Mouse (Mus musculus): ENCODE data around the gene 4930563M21Rik. TPM values are rescaled to one million over a fixed set of nuclear protein-coding genes. Genes with fewer than 3 reads are reported as not detected.
"Not testable (repeated sequence)": the region's sequence is repeated elsewhere in the genome, so short reads cannot be mapped to it uniquely, and the experiment has no call there.

The 4930563M21Rik gene
- not detected in 2 replicates for polyA plus RNA-seq (2012; rRNA removed)

DNA sequence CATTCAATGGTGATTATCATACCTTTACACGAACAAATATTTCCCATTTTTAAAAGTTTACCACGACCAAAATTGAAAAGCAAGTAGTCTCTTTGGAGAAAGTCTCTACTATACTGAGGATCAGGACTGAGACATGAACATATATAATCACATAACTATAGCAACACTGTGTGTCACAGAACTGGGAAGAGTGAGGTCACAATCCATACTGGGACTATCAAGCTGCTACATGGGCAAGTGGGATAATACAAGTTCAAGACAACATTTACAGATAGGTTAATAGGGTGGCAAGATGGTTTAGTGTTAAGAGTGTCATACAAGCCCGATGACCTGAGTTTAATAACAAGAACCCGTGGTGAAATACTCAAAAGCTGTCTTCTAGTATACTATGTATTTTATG lies at the start of gene 4930563M21Rik:
TSS of gene 4930563M21Rik (minus strand) at position 101 of the 400 bp plus-strand sequence.
- Histone ChIP-seq H3K27me3 (ENCODE audit: control insufficient read depth, insufficient read depth, low read length) (no peaks in the 10 kb centered on the region), H3K4me3 (replicated peaks; ENCODE audit: insufficient read depth, low read depth, low read length) (no peak within 1 kb of the TSS), H3K27ac (ENCODE audit: insufficient read depth, low read length) (no peak within 1 kb of the TSS), H3K4me1 (ENCODE audit: control insufficient read depth, insufficient read depth, low read length) (no peaks in the 10 kb centered on the region)
- DNase-seq = no peak
- 80% methylated on average over 4 of the region's 4 CpGs for WGBS
- TF ChIP-seq CTCF (IDR thresholded peaks at IDR 0.05; ENCODE audit: borderline replicate concordance, insufficient read depth, low read depth, low read length) = no peak
- no peak for TF ChIP-seq POLR2A (IDR thresholded peaks at IDR 0.05; ENCODE audit: borderline replicate concordance, insufficient read depth, low read length)

GRCm38 (mm10) chr9:56056147-56056546 lies 45.8 kb upstream of the 4930563M21Rik start:
- H3K4me1 ChIP-seq (ENCODE audit: control insufficient read depth, insufficient read depth, low read length) = peaks cover 3% of the 10 kb centered on the region; the same call in 1 of the 2 replicates
- no peak overlapping the region for H3K27ac ChIP-seq (ENCODE audit: insufficient read depth, low read length)
- no peaks in the 10 kb centered on the region for H3K27me3 ChIP-seq (ENCODE audit: control insufficient read depth, insufficient read depth, low read length)
- H3K4me3 ChIP-seq (replicated peaks; ENCODE audit: insufficient read depth, low read depth, low read length) = no peak overlapping the region
- DNase-seq = no peak
- no peak for TF ChIP-seq CTCF (IDR thresholded peaks at IDR 0.05; ENCODE audit: borderline replicate concordance, insufficient read depth, low read depth, low read length)
- TF ChIP-seq POLR2A (IDR thresholded peaks at IDR 0.05; ENCODE audit: borderline replicate concordance, insufficient read depth, low read length) = no peak
- 94% methylated on average over 6 of the region's 6 CpGs for WGBS

DNA sequence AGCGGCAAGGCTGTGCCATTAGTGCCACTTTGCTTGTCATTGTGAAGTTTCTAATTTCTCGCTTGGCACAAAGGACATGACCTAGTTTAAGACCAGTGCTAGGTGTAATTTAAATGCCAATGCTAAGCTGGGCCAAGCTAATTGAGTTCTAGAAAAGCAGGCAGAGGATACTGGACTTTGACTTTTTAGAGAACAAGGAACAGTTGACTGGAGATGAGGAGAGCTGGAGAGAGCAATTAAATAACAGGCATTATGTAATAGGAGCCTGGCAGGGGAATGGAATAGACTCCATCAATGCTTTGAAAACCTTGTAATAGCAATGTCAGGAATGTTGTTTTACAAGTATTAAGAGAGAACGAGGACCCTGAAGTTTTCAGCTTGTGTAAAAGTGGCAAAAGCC lies 43.4 kb upstream of the 4930563M21Rik start:
- H3K4me3 ChIP-seq (replicated peaks; ENCODE audit: insufficient read depth, low read depth, low read length) = no peak overlapping the region
- no peaks in the 10 kb centered on the region for H3K27me3 ChIP-seq (ENCODE audit: control insufficient read depth, insufficient read depth, low read length)
- peak in 1 of 2 experiments; percentile 20 for DNase-seq
- TF ChIP-seq POLR2A (IDR thresholded peaks at IDR 0.05; ENCODE audit: borderline replicate concordance, insufficient read depth, low read length) = no peak
- no peak for TF ChIP-seq CTCF (IDR thresholded peaks at IDR 0.05; ENCODE audit: borderline replicate concordance, insufficient read depth, low read depth, low read length)
- WGBS = 71% methylated on average over 3 of the region's 3 CpGs
- no peak overlapping the region; the same call in 1 of the 2 replicates for H3K27ac ChIP-seq (ENCODE audit: insufficient read depth, low read length)
- H3K4me1 ChIP-seq (ENCODE audit: control insufficient read depth, insufficient read depth, low read length) = peaks cover 3% of the 10 kb centered on the region; the same call in 1 of the 2 replicates

DNA sequence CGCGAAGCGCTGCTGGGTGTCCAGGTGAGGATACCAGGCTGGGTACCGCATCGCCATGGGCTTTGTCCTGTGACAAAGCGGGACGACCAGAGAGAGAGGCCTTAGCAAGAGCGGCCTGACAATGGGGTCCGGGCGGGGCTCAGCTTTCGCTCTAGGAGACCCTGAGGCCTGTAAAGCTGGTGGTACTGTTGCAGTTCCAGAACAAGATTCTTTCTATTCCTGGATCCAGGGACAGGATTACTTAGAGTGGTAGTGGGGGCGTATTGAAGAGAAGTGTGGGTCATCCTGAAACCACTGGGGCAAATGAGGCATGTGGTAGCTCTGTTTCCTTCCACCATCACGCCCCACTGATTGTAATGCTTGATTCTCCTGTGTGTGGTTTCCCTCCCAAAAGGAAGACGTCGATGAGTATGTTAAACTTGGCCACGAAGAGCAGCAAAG lies 31.9 kb upstream of the 4930563M21Rik start:
- under 1% methylated on average over 16 of the region's 16 CpGs for WGBS
- Histone ChIP-seq H3K4me3 (replicated peaks; ENCODE audit: insufficient read depth, low read depth, low read length) (peak overlapping the region; percentile 87), H3K27ac (ENCODE audit: insufficient read depth, low read length) (peak overlapping the region; percentile 74), H3K27me3 (ENCODE audit: control insufficient read depth, insufficient read depth, low read length) (no peaks in the 10 kb centered on the region), H3K4me1 (ENCODE audit: control insufficient read depth, insufficient read depth, low read length) (peaks cover 3% of the 10 kb centered on the region; the same call in 1 of the 2 replicates)
- DNase-seq = no peak
- TF ChIP-seq POLR2A (IDR thresholded peaks at IDR 0.05; ENCODE audit: borderline replicate concordance, insufficient read depth, low read length) = no peak
- TF ChIP-seq CTCF (IDR thresholded peaks at IDR 0.05; ENCODE audit: borderline replicate concordance, insufficient read depth, low read depth, low read length) = no peak

- peak within 1 kb of the TSS; percentile 76 for H3K27ac ChIP-seq (ENCODE audit: insufficient read depth, low read length)
- H3K4me3 ChIP-seq (replicated peaks; ENCODE audit: insufficient read depth, low read depth, low read length) = peak within 1 kb of the TSS; percentile 87
- TF ChIP-seq POLR2A (IDR thresholded peaks at IDR 0.05; ENCODE audit: borderline replicate concordance, insufficient read depth, low read length) (peak; percentile 78; the same call in 1 of the 2 replicates), CTCF (IDR thresholded peaks at IDR 0.05; ENCODE audit: borderline replicate concordance, insufficient read depth, low read depth, low read length) (no peak)
- no peaks in the 10 kb centered on the region for H3K27me3 ChIP-seq (ENCODE audit: control insufficient read depth, insufficient read depth, low read length)
- H3K4me1 ChIP-seq (ENCODE audit: control insufficient read depth, insufficient read depth, low read length) = peaks cover 3% of the 10 kb centered on the region; the same call in 1 of the 2 replicates
- under 1% methylated on average over 49 of the region's 49 CpGs for WGBS
- peak; percentile 94 to 98 for DNase-seq
These were observed 31.2 kb upstream of the 4930563M21Rik start, which contains the start of gene Rcn2 for GRCm38 (mm10) chr9:56041372-56042180. Gene Rcn2, plus strand, starts transcription at chr9:56041845.

DNA sequence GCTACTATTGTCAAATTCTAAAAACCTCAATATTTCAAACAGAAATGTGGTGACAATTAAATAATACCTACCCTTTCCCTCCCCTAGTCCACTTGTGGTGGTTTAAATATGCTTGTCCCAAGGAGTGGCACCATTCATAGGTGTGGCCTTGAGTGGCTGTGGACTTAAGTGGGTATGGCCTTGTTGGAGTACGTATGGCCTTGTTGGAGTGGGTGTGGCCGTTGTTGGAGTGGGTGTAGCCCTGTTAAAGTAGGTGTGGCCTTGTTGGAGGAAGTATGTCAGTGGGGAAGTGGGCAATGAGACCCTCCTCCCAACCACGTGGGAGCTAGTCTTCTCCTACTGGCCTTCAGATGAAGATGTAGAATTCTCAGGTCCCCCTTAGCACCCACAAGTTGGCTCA lies 21.9 kb upstream of the 4930563M21Rik start:
- Histone ChIP-seq H3K27me3 (ENCODE audit: control insufficient read depth, insufficient read depth, low read length) (no peaks in the 10 kb centered on the region), H3K4me3 (replicated peaks; ENCODE audit: insufficient read depth, low read depth, low read length) (no peak overlapping the region), H3K27ac (ENCODE audit: insufficient read depth, low read length) (no peak overlapping the region), H3K4me1 (ENCODE audit: control insufficient read depth, insufficient read depth, low read length) (no peaks in the 10 kb centered on the region)
- no peak for DNase-seq
- TF ChIP-seq POLR2A (IDR thresholded peaks at IDR 0.05; ENCODE audit: borderline replicate concordance, insufficient read depth, low read length) = no peak
- TF ChIP-seq CTCF (IDR thresholded peaks at IDR 0.05; ENCODE audit: borderline replicate concordance, insufficient read depth, low read depth, low read length) = no peak
- 70% methylated on average over 3 of the region's 3 CpGs for WGBS

DNA sequence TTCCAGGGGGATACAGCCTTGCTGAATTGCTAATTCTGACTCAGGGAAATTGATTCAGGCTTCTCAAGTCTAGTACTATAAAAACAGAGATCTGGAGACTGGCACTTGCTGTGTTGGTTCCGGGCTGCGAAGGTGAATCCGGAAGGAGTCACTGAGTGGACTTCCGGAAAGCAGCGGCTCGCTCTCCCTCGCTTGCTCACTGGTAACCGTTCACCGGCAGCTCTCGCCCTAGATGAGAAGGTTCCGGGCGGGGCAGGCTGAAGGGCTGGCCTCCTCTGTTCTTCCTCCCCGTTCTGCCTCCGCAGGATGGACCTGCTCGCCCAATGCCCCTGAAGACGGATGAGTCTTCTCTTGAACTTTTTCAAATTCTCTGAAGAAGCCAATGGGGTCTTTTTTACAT lies 16.9 kb upstream of the 4930563M21Rik start:
- H3K4me1 ChIP-seq (ENCODE audit: control insufficient read depth, insufficient read depth, low read length) = no peaks in the 10 kb centered on the region
- no peak for DNase-seq
- TF ChIP-seq POLR2A (IDR thresholded peaks at IDR 0.05; ENCODE audit: borderline replicate concordance, insufficient read depth, low read length) = no peak
- no peak for TF ChIP-seq CTCF (IDR thresholded peaks at IDR 0.05; ENCODE audit: borderline replicate concordance, insufficient read depth, low read depth, low read length)
- no peak overlapping the region for H3K4me3 ChIP-seq (replicated peaks; ENCODE audit: insufficient read depth, low read depth, low read length)
- no peaks in the 10 kb centered on the region for H3K27me3 ChIP-seq (ENCODE audit: control insufficient read depth, insufficient read depth, low read length)
- WGBS = 92% methylated on average over 16 of the region's 16 CpGs
- no peak overlapping the region for H3K27ac ChIP-seq (ENCODE audit: insufficient read depth, low read length)

DNA sequence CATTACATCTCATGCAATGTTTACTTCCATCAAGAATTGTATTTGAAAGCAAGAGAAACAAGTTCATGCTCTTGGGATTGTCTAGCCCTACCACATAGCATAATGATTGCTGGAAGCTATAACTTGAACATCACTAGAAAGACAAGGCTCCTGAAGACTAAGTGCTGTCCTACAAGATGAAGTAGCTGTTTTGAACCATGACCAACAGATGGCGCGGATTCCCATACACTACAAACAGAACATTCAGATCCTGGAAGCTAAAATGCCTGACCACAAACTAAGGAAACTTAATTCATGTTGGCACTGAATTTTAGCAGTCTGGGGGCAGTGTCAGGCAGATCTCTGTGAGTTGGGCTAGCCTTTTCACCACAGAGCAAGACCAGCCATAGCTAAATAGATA lies 14.4 kb upstream of the 4930563M21Rik start:
- DNase-seq = no peak
- no peak for TF ChIP-seq CTCF (IDR thresholded peaks at IDR 0.05; ENCODE audit: borderline replicate concordance, insufficient read depth, low read depth, low read length)
- TF ChIP-seq POLR2A (IDR thresholded peaks at IDR 0.05; ENCODE audit: borderline replicate concordance, insufficient read depth, low read length) = no peak
- 64% methylated on average over 2 of the region's 2 CpGs for WGBS

GRCm38 (mm10) chr9:56004679-56005078 lies 5.7 kb downstream of the 4930563M21Rik start:
- DNase-seq = not testable (repeated sequence)
- 27% methylated on average over 1 of the region's 2 CpGs for WGBS

More for the DNA sequence above, 14.4 kb upstream of the 4930563M21Rik start:
- no peaks in the 10 kb centered on the region for H3K4me1 ChIP-seq (ENCODE audit: control insufficient read depth, insufficient read depth, low read length)
- H3K27ac ChIP-seq (ENCODE audit: insufficient read depth, low read length) = no peak overlapping the region
- no peaks in the 10 kb centered on the region for H3K27me3 ChIP-seq (ENCODE audit: control insufficient read depth, insufficient read depth, low read length)
- no peak overlapping the region for H3K4me3 ChIP-seq (replicated peaks; ENCODE audit: insufficient read depth, low read depth, low read length)

More at GRCm38 (mm10) chr9:56004679-56005078, 5.7 kb downstream of the 4930563M21Rik start:
- H3K27ac ChIP-seq (ENCODE audit: insufficient read depth, low read length); H3K4me3 ChIP-seq (replicated peaks; ENCODE audit: insufficient read depth, low read depth, low read length); H3K4me1 ChIP-seq (ENCODE audit: control insufficient read depth, insufficient read depth, low read length); H3K27me3 ChIP-seq (ENCODE audit: control insufficient read depth, insufficient read depth, low read length): not testable (repeated sequence)
